Mouse (Mus musculus): ENCODE results near the gene Btla. TPM values are rescaled to one million over a fixed set of nuclear protein-coding genes. Genes with fewer than 3 reads are reported as not detected.

Btla gene
- polyA plus RNA-seq, 1 experiment from 2014 or later = 0.30 TPM

- Histone ChIP-seq H3K27ac (no peak overlapping the region), H3K9me3 (no peaks in the 10 kb centered on the region), H3K27me3 (ENCODE audit: poor library complexity, severe bottlenecking) (no peaks in the 10 kb centered on the region), H3K4me1 (no peaks in the 10 kb centered on the region), H3K4me3 (no peak overlapping the region), H3K36me3 (replicated peaks) (no peaks in the 10 kb centered on the region)
- DNase-seq (ENCODE audit: extremely low spot score, low spot score) = no peak
- whole genome bisulfite sequencing = 68% methylated on average over 3 of the region's 3 CpGs
Observed at GRCm38 (mm10) chr16:45233007-45233406, 8.9 kb downstream of the Btla start.

DNA sequence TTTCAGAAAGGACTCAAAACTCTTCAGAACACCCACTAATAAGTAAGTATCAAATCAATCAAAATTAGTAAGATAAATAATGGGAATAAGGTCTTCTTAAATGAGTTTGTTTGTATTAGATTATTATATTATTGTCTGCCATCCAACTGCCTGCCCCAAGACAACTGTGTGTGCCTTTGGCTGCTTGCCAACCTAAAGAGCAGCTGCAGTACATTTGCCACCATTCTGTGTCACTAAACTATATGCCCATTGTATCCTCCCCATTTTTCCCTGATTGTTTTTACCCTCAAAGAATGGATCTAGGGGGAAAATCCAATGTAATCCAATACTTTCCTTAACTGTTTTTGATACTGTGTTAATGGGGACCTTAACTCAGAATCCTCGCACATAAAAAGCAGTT is 18.6 kb downstream of the Btla start:
- no peak for DNase-seq (ENCODE audit: extremely low spot score, low spot score)
- no peaks in the 10 kb centered on the region for H3K27me3 ChIP-seq (ENCODE audit: poor library complexity, severe bottlenecking)
- H3K9me3 ChIP-seq = no peaks in the 10 kb centered on the region
- no peak overlapping the region for H3K27ac ChIP-seq
- 89% methylated on average over 1 of the region's 1 CpGs for WGBS
- H3K4me3 ChIP-seq = no peak overlapping the region
- no peaks in the 10 kb centered on the region for H3K36me3 ChIP-seq (replicated peaks)
- peaks cover 15% of the 10 kb centered on the region for H3K4me1 ChIP-seq

DNA sequence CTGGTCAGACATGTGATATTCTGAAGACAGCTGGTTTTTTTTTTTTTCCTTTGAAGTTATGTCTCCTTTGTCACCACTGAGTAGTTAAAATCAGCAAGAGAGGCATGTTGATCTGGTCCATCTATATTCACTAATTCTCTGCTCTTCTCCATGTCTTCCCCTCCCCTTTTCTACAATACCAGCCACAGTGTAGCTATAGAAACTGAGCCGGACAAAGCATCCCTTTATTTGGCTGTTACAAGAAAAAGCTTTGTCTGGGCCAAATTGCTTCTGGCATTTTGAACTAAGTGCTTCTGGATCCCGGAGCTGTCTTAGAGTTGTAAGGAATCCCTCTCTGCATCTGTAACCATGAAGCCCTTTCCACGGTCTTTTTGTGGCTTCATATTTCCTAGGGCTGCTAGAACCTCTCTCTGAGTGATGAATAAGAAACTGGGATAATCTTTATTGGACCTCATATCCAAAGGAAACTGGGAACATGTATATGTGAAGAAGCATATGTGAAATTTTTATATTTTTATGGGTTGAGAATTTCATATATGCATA is 20.9 kb downstream of the Btla start:
- Histone ChIP-seq H3K27ac (no peak overlapping the region), H3K4me1 (peaks cover 15% of the 10 kb centered on the region), H3K4me3 (no peak overlapping the region), H3K9me3 (no peaks in the 10 kb centered on the region), H3K27me3 (ENCODE audit: poor library complexity, severe bottlenecking) (no peaks in the 10 kb centered on the region), H3K36me3 (replicated peaks) (no peaks in the 10 kb centered on the region)
- DNase-seq (ENCODE audit: extremely low spot score, low spot score) = no peak
- WGBS = 22% methylated on average over 3 of the region's 3 CpGs

GRCm38 (mm10) chr16:45249761-45250160 is 25.6 kb downstream of the Btla start:
- no peak for DNase-seq (ENCODE audit: extremely low spot score, low spot score)
- Histone ChIP-seq H3K27ac (no peak overlapping the region), H3K4me3 (no peak overlapping the region), H3K9me3 (no peaks in the 10 kb centered on the region), H3K4me1 (peaks cover 7% of the 10 kb centered on the region), H3K36me3 (replicated peaks) (no peaks in the 10 kb centered on the region), H3K27me3 (ENCODE audit: poor library complexity, severe bottlenecking) (no peaks in the 10 kb centered on the region)
- 84% methylated on average over 2 of the region's 2 CpGs for WGBS

DNA sequence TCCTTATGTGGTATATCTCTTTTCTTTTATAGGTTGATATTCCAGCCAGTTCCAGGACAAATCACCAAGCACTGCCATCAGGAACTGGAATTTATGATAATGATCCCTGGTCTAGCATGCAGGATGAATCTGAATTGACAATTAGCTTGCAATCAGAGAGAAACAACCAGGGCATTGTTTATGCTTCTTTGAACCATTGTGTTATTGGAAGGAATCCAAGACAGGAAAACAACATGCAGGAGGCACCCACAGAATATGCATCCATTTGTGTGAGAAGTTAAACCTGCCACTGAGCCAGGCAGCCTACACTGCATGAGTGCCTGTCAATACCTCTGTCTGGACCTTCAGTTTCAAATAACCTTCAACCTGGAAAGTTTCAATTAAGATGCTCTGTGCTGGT is 26.2 kb downstream of the Btla start:
- no peak for DNase-seq (ENCODE audit: extremely low spot score, low spot score)
- Histone ChIP-seq H3K36me3 (replicated peaks) (no peaks in the 10 kb centered on the region), H3K27ac (no peak overlapping the region), H3K9me3 (no peaks in the 10 kb centered on the region), H3K27me3 (ENCODE audit: poor library complexity, severe bottlenecking) (no peaks in the 10 kb centered on the region), H3K4me1 (peaks cover 2% of the 10 kb centered on the region), H3K4me3 (no peak overlapping the region)

GRCm38 (mm10) chr16:45251773-45252413 is 27.8 kb downstream of the Btla start:
- H3K27ac ChIP-seq = no peak overlapping the region
- H3K36me3 ChIP-seq (replicated peaks) = no peaks in the 10 kb centered on the region
- H3K4me3 ChIP-seq = no peak overlapping the region
- WGBS = 85% methylated on average over 6 of the region's 6 CpGs
- no peaks in the 10 kb centered on the region for H3K27me3 ChIP-seq (ENCODE audit: poor library complexity, severe bottlenecking)
- no peaks in the 10 kb centered on the region for H3K4me1 ChIP-seq
- no peaks in the 10 kb centered on the region for H3K9me3 ChIP-seq
- DNase-seq (ENCODE audit: extremely low spot score, low spot score) = no peak

DNA sequence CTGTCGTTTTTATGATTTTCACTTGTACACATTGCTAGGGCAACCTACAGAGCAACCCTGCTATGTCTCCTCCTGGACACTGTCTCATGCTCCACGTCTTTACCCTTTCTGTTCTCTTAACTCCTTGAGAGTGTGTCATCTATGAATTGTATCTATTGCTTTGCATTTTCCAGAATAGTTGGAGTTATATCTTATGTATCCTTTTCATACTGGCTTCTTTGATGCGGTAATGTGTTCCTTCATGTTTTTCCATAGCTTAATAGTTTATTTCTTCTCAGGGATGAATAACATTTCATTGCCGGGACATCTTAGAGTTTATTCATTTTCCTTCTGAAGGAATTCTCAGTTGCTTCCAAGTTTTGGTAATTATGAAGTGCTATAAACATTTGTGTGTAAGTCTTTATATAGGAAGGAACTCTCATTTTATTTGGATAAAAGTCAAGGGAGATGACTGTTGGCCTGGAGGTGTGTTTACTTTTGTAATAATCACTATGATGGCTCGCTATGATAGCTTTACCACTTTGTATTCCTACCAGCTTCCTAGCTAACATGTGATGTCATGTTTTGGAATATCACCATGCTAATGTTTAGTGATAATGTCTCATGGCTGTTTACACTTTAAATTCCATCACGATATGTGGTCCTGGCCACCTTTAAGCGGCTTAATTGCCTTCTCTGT is 31.2 kb downstream of the Btla start:
- 92% methylated on average over 7 of the region's 7 CpGs for WGBS
- Histone ChIP-seq H3K9me3 (no peaks in the 10 kb centered on the region), H3K27ac (no peak overlapping the region), H3K4me3 (no peak overlapping the region), H3K27me3 (ENCODE audit: poor library complexity, severe bottlenecking) (no peaks in the 10 kb centered on the region), H3K4me1 (no peaks in the 10 kb centered on the region), H3K36me3 (replicated peaks) (no peaks in the 10 kb centered on the region)
- DNase-seq (ENCODE audit: extremely low spot score, low spot score) = no peak

GRCm38 (mm10) chr16:45256895-45257294 is 32.8 kb downstream of the Btla start:
- 76% methylated on average over 2 of the region's 2 CpGs for WGBS
- no peak overlapping the region for H3K4me3 ChIP-seq
- H3K9me3 ChIP-seq = no peaks in the 10 kb centered on the region
- no peaks in the 10 kb centered on the region for H3K4me1 ChIP-seq
- H3K27ac ChIP-seq = no peak overlapping the region
- no peak for DNase-seq (ENCODE audit: extremely low spot score, low spot score)
- H3K27me3 ChIP-seq (ENCODE audit: poor library complexity, severe bottlenecking) = no peaks in the 10 kb centered on the region
- no peaks in the 10 kb centered on the region for H3K36me3 ChIP-seq (replicated peaks)

- no peaks in the 10 kb centered on the region for H3K27me3 ChIP-seq (ENCODE audit: poor library complexity, severe bottlenecking)
- WGBS = 83% methylated on average over 1 of the region's 1 CpGs
- H3K27ac ChIP-seq = no peak overlapping the region
- no peaks in the 10 kb centered on the region for H3K4me1 ChIP-seq
- DNase-seq (ENCODE audit: extremely low spot score, low spot score) = no peak
- H3K36me3 ChIP-seq (replicated peaks) = no peaks in the 10 kb centered on the region
- H3K9me3 ChIP-seq = no peaks in the 10 kb centered on the region
- no peak overlapping the region for H3K4me3 ChIP-seq
Observed at GRCm38 (mm10) chr16:45257567-45257966, 33.5 kb downstream of the Btla start.

GRCm38 (mm10) chr16:45259663-45260062 is 35.5 kb downstream of the Btla start:
- no peaks in the 10 kb centered on the region for H3K36me3 ChIP-seq (replicated peaks)
- H3K27me3 ChIP-seq (ENCODE audit: poor library complexity, severe bottlenecking) = no peaks in the 10 kb centered on the region
- WGBS = 83% methylated on average over 2 of the region's 2 CpGs
- H3K4me1 ChIP-seq = no peaks in the 10 kb centered on the region
- no peak overlapping the region for H3K4me3 ChIP-seq
- H3K9me3 ChIP-seq = no peaks in the 10 kb centered on the region
- no peak overlapping the region for H3K27ac ChIP-seq
- no peak for DNase-seq (ENCODE audit: extremely low spot score, low spot score)

- WGBS = 80% methylated on average over 2 of the region's 2 CpGs
- Histone ChIP-seq H3K4me3 (no peak overlapping the region), H3K27me3 (ENCODE audit: poor library complexity, severe bottlenecking) (no peaks in the 10 kb centered on the region), H3K27ac (no peak overlapping the region), H3K9me3 (no peaks in the 10 kb centered on the region), H3K36me3 (replicated peaks) (no peaks in the 10 kb centered on the region), H3K4me1 (no peaks in the 10 kb centered on the region)
- no peak for DNase-seq (ENCODE audit: extremely low spot score, low spot score)
Observed at GRCm38 (mm10) chr16:45261321-45261720, 37.2 kb downstream of the Btla start.

- H3K4me1 ChIP-seq = no peaks in the 10 kb centered on the region
- no peaks in the 10 kb centered on the region for H3K27me3 ChIP-seq (ENCODE audit: poor library complexity, severe bottlenecking)
- DNase-seq (ENCODE audit: extremely low spot score, low spot score) = no peak
- H3K36me3 ChIP-seq (replicated peaks) = no peaks in the 10 kb centered on the region
- H3K27ac ChIP-seq = no peak overlapping the region
- H3K9me3 ChIP-seq = no peaks in the 10 kb centered on the region
- H3K4me3 ChIP-seq = no peak overlapping the region
Observed at GRCm38 (mm10) chr16:45262051-45262450, 37.9 kb downstream of the Btla start.

GRCm38 (mm10) chr16:45269886-45270285 is 45.8 kb downstream of the Btla start:
- no peaks in the 10 kb centered on the region for H3K27me3 ChIP-seq (ENCODE audit: poor library complexity, severe bottlenecking)
- H3K36me3 ChIP-seq (replicated peaks) = no peaks in the 10 kb centered on the region
- no peaks in the 10 kb centered on the region for H3K9me3 ChIP-seq
- H3K27ac ChIP-seq = no peak overlapping the region
- H3K4me3 ChIP-seq = no peak overlapping the region
- DNase-seq (ENCODE audit: extremely low spot score, low spot score) = no peak
- WGBS = 89% methylated on average over 2 of the region's 2 CpGs
- no peaks in the 10 kb centered on the region for H3K4me1 ChIP-seq
